Mouse (Mus musculus) intestine, postnatal 0 days (tissue): ENCODE measurements around the gene Dhrs4. TPM values are rescaled to one million over a fixed set of nuclear protein-coding genes. Genes with fewer than 3 reads are reported as not detected.

Experiments used
- ATAC-seq: fragments of 200-750 bp; cut with Nextera tagmentation; 2 replicates; pipeline ENCODE4 v1.8.0; 2017; ENCODE audit warnings: mild to moderate bottlenecking, moderate TSS enrichment, moderate library complexity
- H3K27ac ChIP-seq: fragments of 300-500 bp; sonication (generic); 2 replicates; pipeline ENCODE4 v1.5.1; 2014; ENCODE audit warnings: mild to moderate bottlenecking, low read depth, low read length, moderate library complexity
- H3K27me3 ChIP-seq: fragments of 300-500 bp; sonication (generic); replicated peaks from 2 replicates; pipeline ENCODE4 v1.6.1; 2014; ENCODE audit warnings: low read length, mixed read lengths; ENCODE audit not compliant: control insufficient read depth, insufficient read depth
- H3K36me3 ChIP-seq: fragments of 300-500 bp; sonication (generic); 2 replicates; pipeline ENCODE4 v1.6.1; 2014; ENCODE audit warnings: mild to moderate bottlenecking, moderate library complexity; ENCODE audit not compliant: control insufficient read depth, insufficient read depth
- H3K4me1 ChIP-seq: fragments of 300-500 bp; sonication (generic); replicated peaks from 2 replicates; pipeline ENCODE4 v1.6.1; 2014; ENCODE audit warnings: antibody characterized with exemption, low read length, mixed read lengths; ENCODE audit not compliant: control insufficient read depth, insufficient read depth
- H3K4me2 ChIP-seq: fragments of 300-500 bp; sonication (generic); replicated peaks from 2 replicates; pipeline ENCODE4 v1.6.1; 2014; ENCODE audit warnings: low read depth, mild to moderate bottlenecking, moderate library complexity
- H3K4me3 ChIP-seq: fragments of 300-500 bp; sonication (generic); 2 replicates; pipeline ENCODE4 v1.5.1; 2014; ENCODE audit warnings: low read depth, low read length
- H3K9ac ChIP-seq: fragments of 300-500 bp; sonication (generic); 2 replicates; pipeline ENCODE4 v1.6.1; 2014; ENCODE audit warnings: mild to moderate bottlenecking, low read depth, low read length
- H3K9me3 ChIP-seq: fragments of 300-500 bp; sonication (generic); 2 replicates; pipeline ENCODE4 v1.6.1; 2016; ENCODE audit warnings: mixed run types; ENCODE audit not compliant: control insufficient read depth
- CTCF ChIP-seq: sonication (generic); IDR thresholded peaks from 2 replicates; pipeline ENCODE4 v1.5.1; 2016; ENCODE audit warnings: low read depth, mild to moderate bottlenecking, control low read depth, antibody characterized with exemption, moderate library complexity
- WGBS: fragments of 180-500 bp; shearing (Covaris S2); extraction: QIAGEN DNeasy Blood & Tissue Kit; methylation state at CpG from one replicate; pipeline ENCODE4 v1.1.7; 2014; 5-methylcytosine and 5-hydroxymethylcytosine counted together
- polyA plus RNA-seq: library from polyadenylated mRNA; unstranded; fragments of >200 nt; fragmentation: Nextera tagmentation; extraction: Ambion mirVana; gene quantifications from 2 replicates; pipeline ENCODE4 v1.2.1, GENCODE M21; 2015

The Dhrs4 gene
- polyA plus RNA-seq, 1 experiment from 2014 or later, result 133 TPM

DNA sequence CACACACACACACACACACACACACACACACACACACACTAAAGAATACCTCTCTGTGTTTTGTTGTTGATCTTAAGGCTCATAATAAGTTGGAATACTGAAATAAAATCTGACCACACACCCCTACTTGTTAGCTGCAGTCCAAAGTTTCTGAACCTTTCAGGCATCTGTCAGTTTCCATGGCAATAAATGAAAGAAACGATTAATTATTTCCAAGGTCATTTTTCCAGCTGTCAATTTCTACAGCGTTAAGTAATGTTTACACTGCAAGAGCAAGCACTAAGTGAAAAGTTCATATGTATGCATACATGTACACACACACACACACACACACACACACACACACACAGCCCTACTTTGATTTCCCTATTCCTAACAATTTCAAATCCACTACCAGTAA is 20.9 kb upstream of the Dhrs4 start:
- ATAC-seq, result no peak
- H3K27ac ChIP-seq, result no peak overlapping the region
- H3K4me2 ChIP-seq, result no peak overlapping the region
- no peaks in the 10 kb centered on the region for H3K9me3 ChIP-seq
- no peaks in the 10 kb centered on the region for H3K36me3 ChIP-seq
- H3K4me3 ChIP-seq, result no peak overlapping the region
- no peaks in the 10 kb centered on the region for H3K27me3 ChIP-seq
- no peak for TF ChIP-seq CTCF
- H3K9ac ChIP-seq, result no peak overlapping the region
- 36% methylated on average over 2 of the region's 2 CpGs for WGBS
- no peaks in the 10 kb centered on the region for H3K4me1 ChIP-seq

DNA sequence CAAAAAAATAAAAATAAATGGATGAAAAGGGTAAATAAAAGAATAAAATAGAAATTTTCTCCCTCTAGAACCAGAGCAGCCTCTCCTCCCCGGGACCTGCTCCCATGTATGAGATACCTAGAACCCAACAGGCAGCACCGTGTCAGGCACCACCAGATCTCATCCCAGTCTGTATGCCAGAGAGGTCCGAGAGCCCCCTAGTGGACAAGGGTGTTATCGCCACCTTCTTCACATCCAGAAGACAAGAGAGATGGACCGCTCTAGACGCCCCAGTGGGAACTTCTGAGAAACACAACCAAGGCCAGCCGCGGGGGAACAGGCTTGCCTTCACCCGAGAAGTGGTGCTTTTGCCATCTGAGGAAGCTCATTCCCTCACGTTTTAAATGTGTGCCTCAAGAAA is 20.3 kb upstream of the Dhrs4 start:
- Histone ChIP-seq H3K9me3 (no peaks in the 10 kb centered on the region), H3K4me1 (no peaks in the 10 kb centered on the region), H3K27me3 (no peaks in the 10 kb centered on the region), H3K9ac (no peak overlapping the region), H3K36me3 (no peaks in the 10 kb centered on the region), H3K4me2 (no peak overlapping the region), H3K27ac (no peak overlapping the region), H3K4me3 (no peak overlapping the region)
- no peak for ATAC-seq
- TF ChIP-seq CTCF, result peak; percentile 87
- 23% methylated on average over 10 of the region's 10 CpGs for WGBS

DNA sequence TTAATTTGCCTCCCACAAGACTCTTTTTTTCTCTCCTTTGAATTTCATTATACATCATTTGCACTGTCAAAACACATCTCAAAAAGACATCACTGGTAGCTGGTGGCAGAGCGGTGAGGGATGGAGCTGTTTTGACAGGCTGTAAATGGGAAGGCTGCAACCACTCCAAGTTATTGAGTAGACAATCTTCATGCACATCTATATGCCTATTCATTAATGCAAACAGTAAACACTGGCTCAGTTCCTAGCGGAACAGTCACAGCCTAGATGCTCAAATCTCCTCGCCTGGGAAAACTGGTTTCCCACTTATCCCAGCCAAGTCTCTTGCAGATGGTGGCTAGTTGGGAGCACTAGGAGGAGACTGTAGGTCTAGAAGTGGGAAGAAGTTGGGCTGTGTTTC is 19.8 kb upstream of the Dhrs4 start:
- no peak overlapping the region for H3K27ac ChIP-seq
- H3K4me1 ChIP-seq, result no peaks in the 10 kb centered on the region
- H3K4me3 ChIP-seq, result no peak overlapping the region
- WGBS, result 74% methylated on average over 3 of the region's 3 CpGs
- ATAC-seq, result no peak
- no peaks in the 10 kb centered on the region for H3K9me3 ChIP-seq
- no peaks in the 10 kb centered on the region for H3K27me3 ChIP-seq
- H3K36me3 ChIP-seq, result no peaks in the 10 kb centered on the region
- no peak for TF ChIP-seq CTCF
- H3K9ac ChIP-seq, result no peak overlapping the region
- no peak overlapping the region for H3K4me2 ChIP-seq

DNA sequence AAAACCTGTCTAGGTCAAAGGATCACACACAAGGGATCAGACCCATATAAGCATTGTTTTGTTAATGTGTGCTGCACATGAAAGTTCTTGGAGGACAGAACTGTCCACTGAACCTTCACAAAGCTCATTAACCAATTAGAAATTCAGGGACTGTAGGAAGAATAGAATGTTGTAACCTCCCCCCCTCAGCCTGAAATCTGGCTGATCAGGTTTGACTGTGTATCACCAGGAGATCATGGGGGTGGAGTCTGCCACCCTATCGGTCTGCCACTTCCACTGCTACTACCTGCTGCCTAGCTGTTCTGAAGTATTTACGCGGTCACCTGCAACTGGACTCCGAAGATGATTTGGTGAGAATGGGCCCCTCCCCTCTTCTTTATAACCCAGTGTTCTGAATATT is 18.8 kb upstream of the Dhrs4 start:
- Histone ChIP-seq H3K9me3 (no peaks in the 10 kb centered on the region), H3K4me2 (peak overlapping the region; percentile 40), H3K27me3 (no peaks in the 10 kb centered on the region), H3K9ac (no peak overlapping the region), H3K36me3 (no peaks in the 10 kb centered on the region), H3K27ac (peak overlapping the region; percentile 50; the same call in 1 of the 2 replicates), H3K4me1 (no peaks in the 10 kb centered on the region), H3K4me3 (no peak overlapping the region)
- WGBS, result 34% methylated on average over 4 of the region's 4 CpGs
- ATAC-seq, result peak; percentile 59
- TF ChIP-seq CTCF, result no peak; the same call in 1 of the 2 replicates

DNA sequence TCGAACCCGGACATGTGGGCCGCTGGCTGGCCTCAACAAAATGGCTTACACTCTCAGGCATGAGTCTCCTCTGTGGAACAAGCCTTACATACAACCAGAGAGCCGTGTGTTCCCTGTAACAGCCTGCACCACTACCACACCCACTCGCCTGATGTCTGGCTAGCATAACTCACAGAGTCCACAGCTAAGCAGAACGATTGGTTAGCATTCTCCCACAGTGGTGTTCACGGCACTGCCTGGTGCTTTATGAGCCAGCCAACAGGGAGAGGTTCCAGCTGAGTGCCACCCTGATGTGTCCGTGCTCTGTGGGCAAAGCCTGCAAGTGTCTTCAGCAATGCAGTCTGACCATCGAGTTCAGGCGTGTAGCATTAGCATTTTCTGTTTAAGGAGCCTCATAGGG is 18.3 kb upstream of the Dhrs4 start:
- Histone ChIP-seq H3K4me2 (peak overlapping the region; percentile 40), H3K9ac (no peak overlapping the region), H3K9me3 (no peaks in the 10 kb centered on the region), H3K4me3 (no peak overlapping the region), H3K36me3 (no peaks in the 10 kb centered on the region), H3K27me3 (no peaks in the 10 kb centered on the region), H3K4me1 (no peaks in the 10 kb centered on the region), H3K27ac (peak overlapping the region; percentile 50; the same call in 1 of the 2 replicates)
- WGBS, result 45% methylated on average over 10 of the region's 10 CpGs
- ATAC-seq, result peak; percentile 84
- TF ChIP-seq CTCF, result no peak

DNA sequence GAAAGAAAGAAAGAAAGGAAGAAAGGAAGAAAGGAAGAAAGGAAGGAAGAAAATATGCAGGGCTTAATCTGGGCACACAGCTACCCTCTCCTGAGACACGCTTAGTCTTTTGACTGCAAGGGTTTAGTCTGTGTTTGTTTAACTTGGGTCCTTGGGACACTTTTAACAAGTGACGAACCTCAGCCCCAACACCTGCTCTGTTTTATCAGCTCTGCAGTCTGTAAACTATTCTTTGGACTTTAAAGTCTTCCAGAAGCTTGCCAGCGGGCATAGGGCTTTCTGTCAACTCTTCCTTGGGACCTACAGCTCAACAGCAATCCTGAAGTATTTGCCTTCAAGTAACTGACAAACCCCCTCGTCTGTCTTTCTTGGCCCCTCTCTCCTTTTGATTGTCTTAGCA is 16.8 kb upstream of the Dhrs4 start:
- H3K4me3 ChIP-seq, result no peak overlapping the region
- H3K4me2 ChIP-seq, result no peak overlapping the region
- WGBS, result 16% methylated on average over 4 of the region's 4 CpGs
- H3K9me3 ChIP-seq, result no peaks in the 10 kb centered on the region
- no peak overlapping the region for H3K9ac ChIP-seq
- no peak overlapping the region; the same call in 1 of the 2 replicates for H3K27ac ChIP-seq
- TF ChIP-seq CTCF, result no peak
- peak; percentile 34; the same call in 1 of the 2 replicates for ATAC-seq
- no peaks in the 10 kb centered on the region for H3K4me1 ChIP-seq
- no peaks in the 10 kb centered on the region for H3K27me3 ChIP-seq
- H3K36me3 ChIP-seq, result no peaks in the 10 kb centered on the region

DNA sequence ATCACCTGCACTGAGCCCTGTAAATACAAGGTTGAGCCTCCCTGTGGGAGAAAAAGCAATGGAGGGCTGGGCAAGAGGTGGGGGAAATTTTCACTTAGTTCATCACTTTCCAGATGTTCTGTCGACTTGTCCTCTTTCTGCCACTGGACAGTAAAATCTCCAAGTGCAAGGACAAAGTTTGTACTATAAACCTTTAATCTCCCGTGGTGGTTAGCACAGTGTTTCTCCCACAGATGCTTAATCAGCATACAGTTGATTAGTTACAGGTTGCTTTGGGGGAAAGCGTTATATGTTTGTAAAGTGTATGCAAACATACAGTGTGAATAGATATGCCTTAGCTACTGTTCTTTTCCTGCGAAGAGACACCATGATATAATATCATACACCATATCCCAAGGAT is 12.1 kb upstream of the Dhrs4 start:
- Histone ChIP-seq H3K4me1 (0 out of 2 replicates have a peak, but pooled peaks cover 3% of the 10 kb centered on the region), H3K4me3 (no peak overlapping the region), H3K27ac (no peak overlapping the region), H3K9me3 (no peaks in the 10 kb centered on the region), H3K27me3 (no peaks in the 10 kb centered on the region), H3K9ac (no peak overlapping the region), H3K36me3 (no peaks in the 10 kb centered on the region), H3K4me2 (no peak overlapping the region)
- no peak for TF ChIP-seq CTCF
- WGBS, result 46% methylated on average over 4 of the region's 4 CpGs
- ATAC-seq, result no peak
